Mouse (Mus musculus) gastrocnemius, postnatal 25 days (tissue): Measurements from ENCODE around the gene Cyp2d10. TPM values are rescaled to one million over a fixed set of nuclear protein-coding genes. Genes with fewer than 3 reads are reported as not detected.
A peak's percentile ranks its signal among the peaks of the same experiment; 100 is the strongest.
"Not testable (repeated sequence)": the region's sequence is repeated elsewhere in the genome, so short reads cannot be mapped to it uniquely, and the experiment has no call there.

Experiments used
- DNase-seq: peaks from one replicate; pipeline ENCODE4 v3.0.0; 2022
- long read RNA-seq, 2 experiments: library from polyadenylated mRNA; stranded (forward); transcript quantifications; one replicate each; pipeline ENCODE4 v2.0.0; 2021
- total RNA-seq, 2 experiments: library from RNA; stranded (reverse); gene quantifications; 1 replicate in 1 of 2; 2 replicates in 1 of 2; pipeline ENCODE4 v1.2.3; 2021

Cyp2d10 gene
- total RNA-seq: not detected
- long read RNA-seq, experiment 1: 0 reads
- long read RNA-seq, experiment 2: 0 reads

DNA sequence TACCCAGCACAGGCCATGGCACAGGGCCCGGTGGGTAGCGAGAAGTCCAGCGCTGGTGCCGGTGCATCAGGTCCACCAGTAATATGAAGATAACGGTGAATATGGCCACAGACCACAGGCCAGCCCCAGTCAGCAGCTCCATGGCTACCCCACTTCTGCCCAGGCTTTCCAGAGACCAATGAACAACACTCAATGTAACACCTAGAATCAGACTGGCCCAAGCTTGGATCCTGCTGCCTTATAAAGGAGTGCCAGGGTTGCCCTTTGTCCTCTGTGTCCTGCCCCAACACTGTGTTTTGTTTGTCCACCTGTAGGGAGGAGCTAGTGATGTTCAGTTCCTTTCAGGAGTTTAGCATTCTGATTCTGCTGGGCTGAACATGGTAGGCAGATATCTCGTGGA lies at the start of gene Cyp2d10:
Gene Cyp2d10 (minus strand): TSS at position 215 of the 400 bp plus-strand sequence.
- no peak for DNase-seq

DNA sequence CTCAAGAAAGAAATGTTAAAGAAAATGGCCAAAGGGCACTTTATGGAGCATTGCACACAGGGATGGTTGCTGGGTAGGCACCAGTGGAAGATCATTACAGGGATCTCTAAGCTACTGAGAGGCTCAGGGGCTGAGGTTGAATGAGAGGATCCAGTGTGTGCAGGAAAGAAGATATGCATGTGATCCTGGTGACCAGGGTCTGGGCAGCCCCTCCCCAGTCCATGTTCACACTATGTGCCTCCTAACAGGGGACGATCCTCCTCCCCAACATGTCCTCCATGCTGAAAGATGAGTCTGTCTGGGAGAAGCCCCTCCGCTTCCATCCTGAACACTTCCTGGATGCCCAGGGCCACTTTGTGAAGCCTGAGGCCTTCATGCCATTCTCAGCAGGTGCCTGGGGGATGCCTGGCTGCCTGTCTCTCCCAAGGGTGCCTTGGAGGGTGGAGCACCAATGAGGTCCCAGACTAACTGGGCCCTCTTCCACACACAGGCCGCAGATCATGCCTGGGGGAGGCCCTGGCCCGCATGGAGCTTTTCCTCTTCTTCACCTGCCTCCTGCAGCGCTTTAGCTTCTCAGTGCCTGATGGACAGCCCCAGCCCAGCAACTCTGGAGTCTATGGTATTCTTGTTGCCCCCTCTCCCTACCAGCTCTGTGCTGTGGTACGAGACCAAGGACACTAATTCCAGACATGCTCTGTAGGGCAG lies 49.2 kb upstream of the Cyp2d10 start:
- DNase-seq: not testable (repeated sequence)

DNA sequence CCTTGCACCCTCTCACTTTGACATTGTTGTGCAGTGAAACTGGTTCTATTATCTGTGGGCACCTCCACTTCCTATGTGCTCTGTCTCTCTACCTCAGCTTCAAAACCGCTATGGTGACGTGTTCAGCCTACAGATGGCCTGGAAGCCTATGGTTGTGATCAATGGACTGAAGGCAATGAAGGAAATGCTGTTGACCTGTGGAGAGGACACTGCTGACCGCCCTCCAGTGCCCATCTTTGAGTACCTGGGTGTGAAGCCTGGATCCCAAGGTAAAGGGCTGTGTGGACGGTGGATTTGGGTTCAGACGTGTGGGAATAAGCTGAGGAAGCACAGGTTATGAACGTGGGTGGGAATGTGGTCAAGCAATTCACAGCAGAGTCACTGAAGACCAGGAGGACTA lies 46.5 kb upstream of the Cyp2d10 start:
- DNase-seq: not testable (repeated sequence)

DNA sequence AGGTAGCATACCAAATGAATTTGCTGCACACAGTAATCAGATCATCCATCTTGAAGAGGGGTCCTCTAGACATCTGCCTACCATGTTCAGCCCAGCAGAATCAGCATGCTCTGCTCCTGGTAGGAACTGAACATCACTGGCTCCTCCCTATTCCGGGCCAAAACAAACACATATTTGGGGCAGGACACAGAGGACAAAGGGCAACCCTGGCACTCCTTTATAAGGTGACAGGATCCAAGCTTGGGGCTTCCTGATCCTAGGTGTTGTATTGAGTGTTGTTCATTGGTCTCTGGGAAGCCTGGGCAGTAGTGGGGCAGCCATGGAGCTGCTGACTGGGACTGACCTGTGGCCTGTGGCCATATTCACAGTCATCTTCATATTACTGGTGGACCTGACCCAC lies 45.1 kb upstream of the Cyp2d10 start:
- DNase-seq: not testable (repeated sequence)

- DNase-seq: not testable (repeated sequence)
Observed at GRCm38 (mm10) chr15:82450045-82450444, 43.0 kb upstream of the Cyp2d10 start.

- DNase-seq: no peak
Observed at GRCm38 (mm10) chr15:82445196-82445595, 38.2 kb upstream of the Cyp2d10 start.

- DNase-seq: no peak
Observed at GRCm38 (mm10) chr15:82443658-82444057, 36.7 kb upstream of the Cyp2d10 start.

GRCm38 (mm10) chr15:82437975-82438617 lies 31.1 kb upstream of the Cyp2d10 start:
- DNase-seq: no peak

DNA sequence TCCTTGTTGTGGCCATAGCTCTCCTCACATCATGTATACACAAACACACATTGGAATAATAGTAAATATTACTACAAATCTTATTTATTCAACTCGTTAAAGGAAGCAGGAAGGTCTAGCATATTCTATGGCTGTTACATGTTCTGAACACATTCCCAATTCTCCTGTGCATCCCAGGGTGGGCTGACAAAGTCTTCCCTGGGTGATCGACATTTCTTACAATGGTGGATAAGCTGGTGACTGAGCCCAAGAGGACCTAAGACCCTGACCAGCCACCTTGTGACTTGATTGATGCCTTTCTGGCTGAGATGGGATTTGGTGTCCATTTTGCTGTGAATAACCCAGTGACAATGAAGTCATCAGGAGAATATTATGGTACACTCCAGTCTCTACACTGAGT lies 28.6 kb upstream of the Cyp2d10 start:
- no peak for DNase-seq

- DNase-seq: no peak
Observed at GRCm38 (mm10) chr15:82435011-82435410, 28.0 kb upstream of the Cyp2d10 start.

DNA sequence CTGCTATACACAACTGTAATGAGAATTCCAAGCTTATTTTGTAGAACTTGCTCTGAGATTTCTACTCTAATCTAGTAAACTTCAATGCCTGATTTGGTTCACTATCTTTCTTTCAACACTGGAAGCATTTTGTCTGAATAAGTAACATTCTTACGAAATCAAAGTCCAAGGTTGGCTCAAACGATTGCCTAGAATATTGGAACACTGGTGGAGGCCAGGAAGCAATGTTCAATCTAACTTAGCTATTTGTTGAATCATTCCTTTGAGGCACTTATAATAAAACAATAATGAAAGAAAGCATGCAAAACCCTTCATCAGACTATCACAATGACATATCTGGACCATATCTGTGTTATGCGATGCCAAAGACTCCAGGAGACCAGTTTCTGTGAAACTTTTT lies 27.5 kb upstream of the Cyp2d10 start:
- no peak for DNase-seq

DNA sequence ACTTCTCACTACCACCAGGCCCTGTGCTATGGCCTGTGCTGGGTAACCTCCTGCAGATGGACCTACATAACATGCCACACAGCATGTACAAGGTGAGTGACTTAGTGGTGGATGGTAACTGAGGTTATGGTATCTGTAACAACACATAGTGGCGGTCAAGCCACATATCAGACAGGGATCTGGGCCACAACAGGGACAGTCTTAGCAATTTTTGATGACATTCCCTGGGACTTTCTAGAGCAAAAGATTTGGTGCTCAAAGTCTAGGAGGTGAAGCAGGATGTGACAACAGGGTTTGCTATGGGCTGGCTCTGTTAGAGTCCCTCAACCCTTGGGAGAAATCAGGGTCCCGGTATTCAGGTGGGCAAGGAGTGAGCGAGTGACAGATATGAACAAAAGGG lies 26.6 kb upstream of the Cyp2d10 start:
- DNase-seq: no peak

- no peak for DNase-seq
Observed at GRCm38 (mm10) chr15:82433137-82433536, 26.1 kb upstream of the Cyp2d10 start, which contains the start of gene Cyp2d9. Gene Cyp2d9 (plus strand): TSS chr15:82433437.

DNA sequence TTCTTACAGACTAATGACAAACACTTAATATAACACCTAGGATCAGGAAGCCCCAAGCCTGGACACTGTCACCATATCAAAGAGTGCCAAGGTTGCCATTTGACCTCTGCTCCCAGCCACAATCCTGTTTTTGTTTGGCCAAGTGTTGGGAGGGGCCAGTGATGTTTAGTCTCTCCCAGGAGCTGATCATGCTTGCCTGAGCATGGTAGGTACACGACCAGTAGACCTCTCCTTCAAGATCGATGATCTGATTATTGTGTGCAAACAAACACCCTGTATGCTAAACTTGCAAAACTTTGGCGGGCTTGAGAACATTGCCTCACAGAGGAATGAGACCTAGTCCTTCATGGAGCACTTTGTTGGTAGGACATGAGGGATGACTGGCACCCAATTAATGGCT lies 16.5 kb upstream of the Cyp2d10 start:
- DNase-seq: no peak

GRCm38 (mm10) chr15:82422935-82423334 lies 15.9 kb upstream of the Cyp2d10 start:
- DNase-seq: no peak

DNA sequence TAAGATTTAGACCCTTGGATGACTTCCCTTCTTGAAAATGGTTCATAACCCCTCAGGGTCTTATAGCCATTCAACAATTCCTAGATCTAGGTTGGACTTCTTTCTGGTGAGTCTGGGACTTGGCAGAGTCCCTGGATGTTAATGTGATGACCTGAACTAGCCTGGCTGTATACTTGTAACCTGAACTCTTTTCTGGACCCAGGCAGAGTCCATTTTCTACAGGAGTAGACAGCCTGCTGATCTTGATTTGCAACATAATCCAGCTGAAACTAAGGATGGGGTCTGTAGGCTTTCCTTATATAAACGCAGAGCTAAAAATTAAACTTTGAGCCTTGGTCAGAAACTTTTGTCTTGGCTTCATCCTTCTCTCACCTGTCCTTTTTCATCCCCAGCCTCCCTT lies 11.6 kb upstream of the Cyp2d10 start:
- DNase-seq: no peak

- peak; percentile 82 for DNase-seq
Observed at GRCm38 (mm10) chr15:82416797-82417789, 10.1 kb upstream of the Cyp2d10 start.

- DNase-seq: no peak
Observed at GRCm38 (mm10) chr15:82407536-82407935, 541 bp upstream of the Cyp2d10 start.

DNA sequence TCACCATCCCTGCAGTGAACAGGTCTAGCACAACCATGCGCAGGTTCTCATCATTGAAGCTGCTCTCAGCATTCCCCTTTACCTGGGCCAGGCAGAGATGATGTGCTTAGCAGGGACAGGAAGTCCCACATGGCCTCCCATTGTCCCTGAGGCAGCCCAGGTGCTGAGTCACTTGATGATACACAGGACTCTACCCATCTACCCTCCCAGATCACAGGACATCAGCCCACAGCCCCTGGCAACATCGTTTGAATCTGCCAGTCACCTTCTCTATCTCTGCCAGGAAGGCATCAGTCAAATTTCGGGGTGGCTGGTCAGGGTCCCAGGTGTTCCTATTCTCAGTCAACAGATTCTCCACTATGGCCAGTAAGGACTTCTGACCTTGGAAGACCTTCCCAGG lies 2.8 kb downstream of the Cyp2d10 start:
- DNase-seq: no peak

- DNase-seq: no peak
Observed at GRCm38 (mm10) chr15:82403606-82404005, 3.4 kb downstream of the Cyp2d10 start.

GRCm38 (mm10) chr15:82402741-82403140 lies 4.3 kb downstream of the Cyp2d10 start:
- DNase-seq: no peak

- no peak for DNase-seq
Observed at GRCm38 (mm10) chr15:82402106-82402505, 4.9 kb downstream of the Cyp2d10 start.

- DNase-seq: no peak
Observed at GRCm38 (mm10) chr15:82401516-82401915, 5.5 kb downstream of the Cyp2d10 start.
